ENCODE assay signal across 9 mouse cellular contexts in the genomic region with DNA sequence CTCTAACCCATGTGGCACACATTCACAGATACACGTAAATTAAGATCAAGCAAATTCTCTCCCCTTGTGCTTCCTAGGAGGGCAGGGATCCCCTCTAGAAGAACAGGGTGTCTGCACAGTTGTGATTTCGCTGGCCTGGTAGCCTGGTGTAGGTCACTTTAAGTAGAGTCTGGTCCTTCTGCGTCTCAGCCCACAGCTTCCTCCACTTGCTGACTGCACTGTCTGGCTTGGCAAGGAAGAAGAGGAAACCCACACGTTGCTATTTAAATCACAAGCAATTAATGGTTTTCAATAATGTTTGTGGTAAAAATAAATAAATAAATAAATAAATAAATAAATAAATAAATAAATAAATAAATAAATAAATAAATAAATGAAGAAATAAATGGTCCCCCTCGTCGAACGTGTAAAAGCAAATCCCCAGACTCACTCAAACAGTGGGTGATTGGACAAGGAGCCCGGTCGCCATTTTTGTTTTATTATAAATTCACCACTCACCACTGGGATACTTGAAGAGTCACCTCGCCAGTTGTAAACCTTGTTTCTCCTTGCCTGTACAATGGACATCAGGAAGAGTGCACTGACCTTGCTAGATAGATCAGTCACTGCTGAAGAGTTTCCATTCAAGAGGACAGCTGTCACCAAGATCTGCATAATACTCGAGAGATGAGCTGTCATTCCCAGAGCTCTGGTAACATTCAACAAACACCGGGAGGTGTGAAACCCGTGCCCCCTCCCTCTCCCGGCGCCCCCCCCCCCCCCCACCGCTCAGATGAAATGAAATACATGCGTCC.
A peak's percentile ranks its signal among the peaks of the same experiment; 100 is the strongest.
DNase-seq lines count a peak whose midpoint lies in the region; ATAC-seq and TF ChIP-seq lines count a peak whose summit lies in the region.
"Had no signal": no experiment of that assay in that cellular context is flagged by ENCODE, and none has a peak within 500 bp of the region (broad histone marks: within the 10 kb centered on the region; RNA-seq: fewer than 3 reads in every experiment).

No protein-coding gene starts in this region.

- DNase-seq in heart, postnatal 4 days: no peak
- DNase-seq in CH12.LX (ENCODE audit: extremely low read depth): peak; percentile 51
- no peak for DNase-seq in liver, embryonic 13.5 days
- DNase-seq in gastrocnemius, postnatal 36 days: no peak
- no peak for DNase-seq in kidney, adult 18-20 months

- peak; percentile 76 for TF ChIP-seq EP300 in CH12.LX (IDR thresholded peaks at IDR 0.05; ENCODE audit: low read length)

- TF ChIP-seq POLR2A in CH12.LX (IDR thresholded peaks at IDR 0.05; ENCODE audit: low read depth, low read length): no peak

- WGBS in heart, embryonic 12.5 days: 27% methylated on average over 13 of the region's 17 CpGs
- 21% methylated on average over 17 of the region's 17 CpGs for WGBS in liver, embryonic 13.5 days (ENCODE audit: insufficient replicate concordance)

- H3K4me1 ChIP-seq in heart, embryonic 12.5 days (replicated peaks): peaks cover 14% of the 10 kb centered on the region
- H3K4me1 ChIP-seq in CH12.LX (ENCODE audit: control insufficient read depth in 1 of 2, insufficient read depth in 2 of 2): peaks cover 13 to 24% of the 10 kb centered on the region in 2 experiments
- peaks cover 20% of the 10 kb centered on the region for H3K4me1 ChIP-seq in liver, embryonic 13.5 days (replicated peaks)

- 0 out of 2 replicates have a peak overlapping the region, but pooled peaks have one; percentile 34 for H3K4me3 ChIP-seq in heart, embryonic 12.5 days
- no peak overlapping the region for H3K4me3 ChIP-seq in CH12.LX (replicated peaks in 1 of 3; ENCODE audit: low read depth in 2 of 3, low read length in 2 of 3, poor library complexity in 1 of 3)
- no peak overlapping the region for H3K4me3 ChIP-seq in liver, embryonic 13.5 days (replicated peaks)

- in situ Hi-C loops in CH12.LX (cut with MboI; ENCODE audit: low pct_ligation_motif_present, low pct_unique_long_range_greater_than_20kb, low sequenced_read_pairs): loop anchor here (10.0 kb wide), 1 partner anchor 468 kb away; no protein-coding TSS in a partner anchor

- peak overlapping the region; percentile 59; the same call in 1 of the 2 replicates for H3K9ac ChIP-seq in heart, embryonic 12.5 days
- no peak overlapping the region for H3K9ac ChIP-seq in CH12.LX (ENCODE audit: insufficient read depth, low read depth)
- no peak overlapping the region for H3K9ac ChIP-seq in liver, embryonic 13.5 days

- no peaks in the 10 kb centered on the region for H3K36me3 ChIP-seq in heart, embryonic 12.5 days
- no peaks in the 10 kb centered on the region for H3K36me3 ChIP-seq in CH12.LX (replicated peaks in 1 of 2; ENCODE audit: control insufficient read depth in 1 of 2, insufficient read depth in 1 of 2, low read length in 1 of 2)
- no peaks in the 10 kb centered on the region for H3K36me3 ChIP-seq in liver, embryonic 13.5 days
- H3K36me3 ChIP-seq: liver, embryonic 15.5 days had no signal

- no peaks in the 10 kb centered on the region for H3K79me2 ChIP-seq in CH12.LX (replicated peaks; ENCODE audit: control insufficient read depth, extremely low read depth, insufficient read depth, poor library complexity, severe bottlenecking)

- TF ChIP-seq RAD21 in CH12.LX (IDR thresholded peaks at IDR 0.05; ENCODE audit: low read depth, low read length): no peak

- intact Hi-C loops in gastrocnemius, postnatal 36 days (cut with DNase I): loop anchor here (5.0 kb wide), 1 partner anchor 140 kb away; no protein-coding TSS in a partner anchor

- no peak for TF ChIP-seq CTCF in CH12.LX (conservative IDR thresholded peaks at IDR 0.05 in 1 of 2, IDR thresholded peaks at IDR 0.05 in 1 of 2; ENCODE audit: low read depth in 2 of 2, low read length in 2 of 2)

- no peaks in the 10 kb centered on the region for H3K9me3 ChIP-seq in heart, embryonic 12.5 days (replicated peaks)
- no peaks in the 10 kb centered on the region for H3K9me3 ChIP-seq in CH12.LX (replicated peaks; ENCODE audit: low read length)
- no peaks in the 10 kb centered on the region for H3K9me3 ChIP-seq in liver, embryonic 13.5 days (replicated peaks)
- H3K9me3 ChIP-seq: liver, embryonic 15.5 days had no signal

- peak; percentile 69; the same call in 1 of the 2 replicates for ATAC-seq in heart, embryonic 12.5 days (ENCODE audit: insufficient number of reproducible peaks, low FRiP score)
- peak; percentile 25 to 54; a peak in 2 of 4 replicates for ATAC-seq in hematopoietic stem cell, adult 5-6 weeks (replicated peaks in 1 of 2; ENCODE audit: insufficient read depth in 1 of 2, low FRiP score in 2 of 2, low TSS enrichment in 1 of 2, low read depth in 1 of 2, poor library complexity in 2 of 2, severe bottlenecking in 2 of 2)
- ATAC-seq in liver, embryonic 13.5 days (ENCODE audit: low read depth): no peak
- ATAC-seq in erythroid progenitor cell, adult 5-6 weeks (replicated peaks; ENCODE audit: low FRiP score, poor library complexity, severe bottlenecking): no peak

- H3K27me3 ChIP-seq in heart, embryonic 12.5 days (replicated peaks): no peaks in the 10 kb centered on the region
- peaks cover 14% of the 10 kb centered on the region for H3K27me3 ChIP-seq in CH12.LX (replicated peaks)
- peaks cover 4% of the 10 kb centered on the region; the same call in 1 of the 2 replicates for H3K27me3 ChIP-seq in liver, embryonic 13.5 days

- dilution Hi-C loops in CH12.LX (cut with MboI; ENCODE audit: extremely low pct_ligation_motif_present, extremely low pct_unique_long_range_greater_than_20kb, low sequenced_read_pairs): no loop called here

- peak overlapping the region; percentile 84 for H3K27ac ChIP-seq in heart, embryonic 12.5 days (ENCODE audit: poor library complexity, severe bottlenecking)
- no peak overlapping the region for H3K27ac ChIP-seq in CH12.LX (ENCODE audit: insufficient read depth, low read depth)
- no peak overlapping the region for H3K27ac ChIP-seq in liver, embryonic 13.5 days
- H3K27ac ChIP-seq: liver, embryonic 15.5 days had no signal

- H3K4me2 ChIP-seq in heart, embryonic 12.5 days: peak overlapping the region; percentile 71
- peak overlapping the region; percentile 85 for H3K4me2 ChIP-seq in CH12.LX (ENCODE audit: insufficient read depth, low read depth, poor library complexity, severe bottlenecking)
- peak overlapping the region; percentile 77 for H3K4me2 ChIP-seq in liver, embryonic 13.5 days

TF ChIP-seq in CH12.LX, 34 proteins besides CTCF, POLR2A, EP300 and RAD21:
- TF ChIP-seq ETS1 (conservative IDR thresholded peaks at IDR 0.05; ENCODE audit: low read depth, low read length) (peak; percentile 56), IRF4 (IDR thresholded peaks at IDR 0.05; ENCODE audit: low read depth, low read length) (peak; percentile 82), BHLHE40 (IDR thresholded peaks at IDR 0.05; ENCODE audit: low read depth, low read length) (peak; percentile 62), JUND (conservative IDR thresholded peaks at IDR 0.05; ENCODE audit: low read depth, low read length) (0 out of 2 replicates have a peak, but pooled peaks have one; percentile 57), MAX (IDR thresholded peaks at IDR 0.05; ENCODE audit: low read length) (no peak), HCFC1 (IDR thresholded peaks at IDR 0.05; ENCODE audit: low read depth, low read length) (no peak), TCF12 (IDR thresholded peaks at IDR 0.05; ENCODE audit: low read depth, low read length) (0 out of 2 replicates have a peak, but pooled peaks have one; percentile 58), MAZ (IDR thresholded peaks at IDR 0.05; ENCODE audit: low read depth, low read length) (peak; percentile 79; the same call in 1 of the 2 replicates), JUN (IDR thresholded peaks at IDR 0.05; ENCODE audit: insufficient read depth, low read depth, low read length) (peak; percentile 44; the same call in 1 of the 2 replicates)

Comparison
In these comparisons a context has a peak if more than half of its experiments do, and no peak if none do; other contexts are left out.
1. ATAC-seq: peak in heart, embryonic 12.5 days (single experiment) and hematopoietic stem cell, adult 5-6 weeks (2 of 2); none in liver, embryonic 13.5 days (single experiment) and erythroid progenitor cell, adult 5-6 weeks (single experiment).
2. Peak in every context shown above with its lines, with median percentiles within 50 percentile points of each other: H3K4me2 ChIP-seq.